Mouse (Mus musculus): ENCODE measurements around the gene Abca1. TPM values are rescaled to one million over a fixed set of nuclear protein-coding genes. Genes with fewer than 3 reads are reported as not detected.

Abca1 gene
- 3.3 and 3.6 TPM in 2 replicates for polyA plus RNA-seq (2015; fragmentation: Nextera tagmentation; extraction: Ambion mirVana)

DNA sequence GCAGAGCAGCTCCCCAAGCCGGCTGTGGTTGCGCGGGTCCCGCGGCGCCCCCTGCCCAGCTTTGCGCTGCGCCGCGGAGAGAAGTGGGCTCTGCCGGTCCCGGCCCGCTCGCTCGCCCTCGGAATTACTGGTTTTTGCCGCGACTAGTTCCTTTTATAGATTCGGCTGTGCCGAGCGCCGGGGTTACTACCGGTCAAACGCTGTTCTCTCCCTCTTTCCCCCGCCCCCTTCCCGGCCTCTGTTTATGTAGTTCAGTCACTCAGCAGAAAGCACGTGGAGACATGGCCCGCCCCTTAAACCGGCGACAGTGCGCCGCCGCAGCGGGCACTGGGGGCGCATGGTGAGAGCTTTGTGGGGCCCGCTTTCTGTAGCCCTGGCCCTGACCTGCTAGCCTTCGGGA lies at the start of gene Abca1:
TSS of gene Abca1 (minus strand) at position 129 of the 400 bp plus-strand sequence.
- no peaks in the 10 kb centered on the region for H3K9me3 ChIP-seq
- H3K27me3 ChIP-seq (replicated peaks) = no peaks in the 10 kb centered on the region
- H3K4me1 ChIP-seq = peaks cover 15% of the 10 kb centered on the region
- ATAC-seq (ENCODE audit: extremely low read depth, insufficient number of reproducible peaks, low FRiP score, low TSS enrichment) = peak; percentile 88; the same call in 1 of the 2 replicates
- H3K4me3 ChIP-seq = peak within 1 kb of the TSS; percentile 79
- H3K4me2 ChIP-seq = peak within 1 kb of the TSS; percentile 96
- WGBS = under 1% methylated on average over 37 of the region's 37 CpGs
- H3K27ac ChIP-seq (replicated peaks) = peak within 1 kb of the TSS; percentile 46
- H3K9ac ChIP-seq = peak within 1 kb of the TSS; percentile 87
- H3K36me3 ChIP-seq = no peaks in the 10 kb centered on the region

DNA sequence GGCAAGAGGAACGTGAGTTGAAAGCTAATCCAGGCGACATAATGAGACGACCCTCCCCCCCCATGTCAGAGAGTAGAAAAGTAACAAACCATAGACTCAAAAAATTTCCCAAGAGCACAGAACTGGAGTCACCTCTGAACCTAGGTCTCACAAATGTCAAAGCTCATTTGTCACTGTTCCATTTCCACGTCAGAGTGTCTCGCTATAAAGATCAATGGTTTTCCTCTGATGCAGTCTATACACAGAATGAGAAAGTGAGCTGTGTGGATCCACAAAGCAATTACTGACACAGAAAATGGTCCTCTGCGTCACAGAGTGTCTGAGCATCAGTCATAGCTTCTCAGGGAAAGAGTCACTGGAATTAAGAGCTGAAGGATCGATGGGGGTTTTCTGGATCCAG lies 44.8 kb upstream of the Abca1 start:
- Histone ChIP-seq H3K4me1 (no peaks in the 10 kb centered on the region), H3K4me3 (no peak overlapping the region), H3K9ac (no peak overlapping the region), H3K27ac (replicated peaks) (no peak overlapping the region), H3K27me3 (replicated peaks) (no peaks in the 10 kb centered on the region), H3K36me3 (no peaks in the 10 kb centered on the region), H3K4me2 (no peak overlapping the region), H3K9me3 (no peaks in the 10 kb centered on the region)
- 74% methylated on average over 7 of the region's 7 CpGs for WGBS
- ATAC-seq (ENCODE audit: extremely low read depth, insufficient number of reproducible peaks, low FRiP score, low TSS enrichment) = no peak

DNA sequence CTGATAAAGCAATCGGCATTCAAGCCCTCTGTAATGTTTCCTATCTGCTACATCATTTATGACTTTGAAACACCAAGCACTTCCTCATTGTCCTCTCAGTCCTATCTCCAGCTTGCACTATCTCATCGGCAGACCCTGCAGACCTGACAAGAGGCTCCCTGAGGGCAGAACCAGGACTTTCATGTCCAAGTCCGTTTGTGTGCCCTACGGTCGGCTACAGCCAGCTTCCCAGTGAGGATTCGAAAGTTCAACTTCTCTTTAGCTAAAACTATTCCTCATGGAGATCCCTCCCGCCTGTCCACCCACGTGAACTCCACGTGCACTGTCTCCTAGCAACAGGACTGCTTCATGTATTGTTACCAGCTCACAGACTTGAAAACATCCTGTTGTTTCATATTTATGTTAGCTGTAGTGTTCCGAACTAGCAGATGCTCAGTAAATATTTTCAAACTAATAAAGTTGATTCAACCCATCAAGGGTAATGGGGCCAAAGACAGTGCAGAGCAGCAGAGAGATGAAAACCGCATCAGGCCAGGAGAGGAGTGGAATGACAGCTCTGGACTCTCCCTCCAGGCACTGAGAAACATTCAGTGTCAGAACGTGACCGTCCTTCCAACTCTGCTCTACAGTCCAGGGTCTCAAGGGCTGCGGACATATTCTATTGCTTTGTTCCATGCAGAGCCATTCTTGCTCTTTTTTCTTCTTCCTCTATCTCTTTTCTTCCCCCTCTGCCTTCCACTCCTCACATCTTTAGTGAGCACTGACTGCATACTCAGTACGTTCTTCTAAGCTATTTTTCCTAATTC lies 44.1 kb upstream of the Abca1 start:
- H3K4me1 ChIP-seq = no peaks in the 10 kb centered on the region
- H3K27ac ChIP-seq (replicated peaks) = no peak overlapping the region
- no peaks in the 10 kb centered on the region for H3K27me3 ChIP-seq (replicated peaks)
- H3K9me3 ChIP-seq = no peaks in the 10 kb centered on the region
- no peak overlapping the region for H3K4me3 ChIP-seq
- WGBS = 70% methylated on average over 15 of the region's 15 CpGs
- no peak overlapping the region for H3K4me2 ChIP-seq
- ATAC-seq (ENCODE audit: extremely low read depth, insufficient number of reproducible peaks, low FRiP score, low TSS enrichment) = no peak
- H3K9ac ChIP-seq = no peak overlapping the region
- H3K36me3 ChIP-seq = no peaks in the 10 kb centered on the region

DNA sequence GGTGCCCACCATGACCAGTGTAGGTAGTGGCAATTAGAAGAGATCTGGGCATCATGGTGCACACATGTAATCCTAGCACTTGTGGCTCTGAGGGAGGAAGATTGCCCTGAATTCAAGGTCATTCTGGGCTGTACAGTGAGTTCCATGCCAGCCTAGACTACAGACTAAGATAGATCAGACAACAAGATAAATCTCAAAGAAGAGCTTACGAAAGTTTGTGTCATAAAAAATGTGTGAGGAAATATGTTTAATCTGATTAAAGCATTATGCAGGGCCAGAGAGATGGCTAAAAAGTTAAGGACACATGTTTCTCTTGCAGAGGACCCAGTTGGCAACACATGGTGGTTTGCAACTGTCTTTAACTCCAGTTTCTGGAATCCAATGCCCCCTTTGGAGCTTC lies 40.6 kb upstream of the Abca1 start:
- no peaks in the 10 kb centered on the region for H3K9me3 ChIP-seq
- H3K36me3 ChIP-seq = no peaks in the 10 kb centered on the region
- H3K9ac ChIP-seq = no peak overlapping the region
- ATAC-seq (ENCODE audit: extremely low read depth, insufficient number of reproducible peaks, low FRiP score, low TSS enrichment) = no peak
- H3K4me1 ChIP-seq = peaks cover 8% of the 10 kb centered on the region
- H3K27ac ChIP-seq (replicated peaks) = no peak overlapping the region
- no peak overlapping the region for H3K4me2 ChIP-seq
- H3K27me3 ChIP-seq (replicated peaks) = no peaks in the 10 kb centered on the region
- no peak overlapping the region for H3K4me3 ChIP-seq
- 80% methylated on average over 1 of the region's 1 CpGs for WGBS

DNA sequence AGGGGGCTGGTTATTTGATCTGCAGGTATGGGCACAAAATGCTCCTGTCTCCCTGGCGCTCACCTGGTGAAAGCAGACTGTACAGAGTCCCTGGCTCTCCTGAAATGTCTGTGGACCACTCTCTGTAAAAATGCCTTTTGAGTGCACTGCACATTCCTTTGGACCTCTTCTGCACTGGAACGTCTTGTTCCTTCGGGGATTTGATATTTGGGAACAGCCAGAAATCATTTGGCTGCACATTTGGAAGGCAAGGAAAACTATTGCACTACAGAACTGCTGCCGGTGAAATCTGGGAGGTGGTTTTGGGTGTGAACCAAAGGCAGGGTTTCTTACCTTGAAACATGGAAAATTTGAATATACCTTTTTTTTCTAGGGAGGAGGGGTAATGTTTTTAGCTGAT lies 38.1 kb upstream of the Abca1 start:
- 77% methylated on average over 4 of the region's 4 CpGs for WGBS
- H3K4me2 ChIP-seq = no peak overlapping the region
- no peaks in the 10 kb centered on the region for H3K27me3 ChIP-seq (replicated peaks)
- H3K4me3 ChIP-seq = no peak overlapping the region
- H3K36me3 ChIP-seq = no peaks in the 10 kb centered on the region
- no peak overlapping the region for H3K9ac ChIP-seq
- no peaks in the 10 kb centered on the region for H3K9me3 ChIP-seq
- H3K4me1 ChIP-seq = peaks cover 8% of the 10 kb centered on the region
- ATAC-seq (ENCODE audit: extremely low read depth, insufficient number of reproducible peaks, low FRiP score, low TSS enrichment) = no peak
- H3K27ac ChIP-seq (replicated peaks) = no peak overlapping the region

DNA sequence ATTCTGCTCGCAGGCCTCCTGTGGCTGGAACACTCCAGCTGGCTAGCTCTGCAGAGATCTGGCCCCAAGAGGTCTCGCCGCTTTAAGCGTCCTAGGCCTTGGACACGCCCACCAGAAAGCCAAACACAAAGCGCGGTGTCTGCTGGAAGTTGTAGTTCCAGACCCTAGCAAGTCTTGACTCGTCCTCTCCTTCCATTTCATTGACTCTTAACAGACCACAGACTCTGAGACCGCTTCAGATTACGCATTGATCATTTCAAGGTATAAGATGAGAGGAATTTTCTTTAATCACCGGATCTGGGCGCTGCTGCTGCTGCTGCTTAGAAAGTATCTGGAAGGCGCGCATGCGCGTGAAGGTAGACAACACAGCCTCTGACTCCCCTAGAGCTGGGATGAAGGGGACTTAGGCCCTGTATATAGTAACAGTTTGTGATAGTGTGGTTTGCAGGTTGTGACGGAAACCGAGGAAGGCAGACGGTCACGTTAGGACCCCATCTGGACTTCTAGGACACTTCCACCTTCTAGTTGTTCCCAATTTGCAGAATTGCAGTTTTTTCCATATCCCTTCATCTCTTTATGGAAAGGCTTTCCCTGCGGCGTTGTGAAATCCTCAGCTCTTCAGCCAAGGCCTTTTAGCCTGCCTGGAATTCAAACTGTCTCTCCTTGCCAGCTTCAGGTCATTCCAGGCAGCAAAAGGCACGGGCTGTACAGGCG lies 36.5 kb upstream of the Abca1 start:
- peaks cover 8% of the 10 kb centered on the region for H3K4me1 ChIP-seq
- peak overlapping the region; percentile 30; the same call in 1 of the 2 replicates for H3K27ac ChIP-seq (replicated peaks)
- H3K36me3 ChIP-seq = no peaks in the 10 kb centered on the region
- peak overlapping the region; percentile 64 for H3K4me2 ChIP-seq
- peak; percentile 71; the same call in 1 of the 2 replicates for ATAC-seq (ENCODE audit: extremely low read depth, insufficient number of reproducible peaks, low FRiP score, low TSS enrichment)
- peak overlapping the region; percentile 51 for H3K9ac ChIP-seq
- H3K9me3 ChIP-seq = no peaks in the 10 kb centered on the region
- H3K4me3 ChIP-seq = peak overlapping the region; percentile 56
- H3K27me3 ChIP-seq (replicated peaks) = no peaks in the 10 kb centered on the region
- 15% methylated on average over 24 of the region's 24 CpGs for WGBS

DNA sequence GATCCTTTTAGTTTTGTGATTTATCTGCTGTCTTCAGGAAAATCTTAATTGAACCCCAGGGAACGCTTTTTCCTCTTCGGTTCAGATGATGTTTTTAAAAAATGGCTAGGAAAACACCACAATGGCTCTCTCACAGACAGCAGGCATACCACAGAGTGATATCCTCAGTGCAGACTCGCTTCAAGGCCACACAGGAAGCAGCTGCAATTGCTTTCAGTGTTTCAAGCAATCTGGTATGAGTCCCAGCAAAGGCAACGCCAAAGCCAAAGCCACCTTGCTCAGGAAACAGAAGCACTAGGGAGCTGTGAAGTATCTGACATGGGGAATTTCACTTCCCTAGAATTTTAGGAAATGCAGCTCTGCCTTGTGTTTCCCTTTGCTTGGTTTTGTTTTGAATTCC lies 27.4 kb upstream of the Abca1 start:
- H3K27ac ChIP-seq (replicated peaks) = peak overlapping the region; percentile 67
- H3K27me3 ChIP-seq (replicated peaks) = no peaks in the 10 kb centered on the region
- H3K4me1 ChIP-seq = peaks cover 4% of the 10 kb centered on the region; the same call in 1 of the 2 replicates
- no peak for ATAC-seq (ENCODE audit: extremely low read depth, insufficient number of reproducible peaks, low FRiP score, low TSS enrichment)
- H3K4me2 ChIP-seq = 0 out of 2 replicates have a peak overlapping the region, but pooled peaks have one; percentile 4
- H3K9ac ChIP-seq = no peak overlapping the region
- 36% methylated on average over 4 of the region's 4 CpGs for WGBS
- H3K4me3 ChIP-seq = no peak overlapping the region
- no peaks in the 10 kb centered on the region for H3K36me3 ChIP-seq
- H3K9me3 ChIP-seq = peaks cover 6% of the 10 kb centered on the region; the same call in 1 of the 2 replicates

DNA sequence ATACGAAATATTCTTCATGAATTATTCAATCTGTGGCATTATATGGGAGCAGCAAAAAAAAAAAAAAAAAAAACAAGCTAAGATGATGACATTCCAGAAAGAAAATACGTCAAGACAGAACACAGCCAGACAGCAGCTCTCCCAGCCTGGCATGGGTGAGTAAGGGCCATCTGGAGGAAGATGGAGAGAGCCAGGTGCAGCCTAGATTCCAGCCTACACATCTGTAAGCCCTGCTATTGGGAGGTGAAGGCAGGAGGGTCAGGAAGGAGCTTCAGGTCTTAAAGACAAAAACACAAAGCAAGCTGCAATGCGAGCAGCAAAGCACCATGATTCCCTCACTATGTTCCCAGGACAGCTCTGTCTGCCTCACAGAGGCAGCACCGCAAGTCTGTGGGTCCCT lies 26.9 kb upstream of the Abca1 start:
- no peak overlapping the region for H3K4me3 ChIP-seq
- peak overlapping the region; percentile 67 for H3K27ac ChIP-seq (replicated peaks)
- no peak overlapping the region for H3K9ac ChIP-seq
- WGBS = 65% methylated on average over 4 of the region's 4 CpGs
- peaks cover 6% of the 10 kb centered on the region; the same call in 1 of the 2 replicates for H3K9me3 ChIP-seq
- 0 out of 2 replicates have a peak overlapping the region, but pooled peaks have one; percentile 4 for H3K4me2 ChIP-seq
- H3K4me1 ChIP-seq = peaks cover 4% of the 10 kb centered on the region; the same call in 1 of the 2 replicates
- H3K36me3 ChIP-seq = no peaks in the 10 kb centered on the region
- no peak for ATAC-seq (ENCODE audit: extremely low read depth, insufficient number of reproducible peaks, low FRiP score, low TSS enrichment)
- no peaks in the 10 kb centered on the region for H3K27me3 ChIP-seq (replicated peaks)

DNA sequence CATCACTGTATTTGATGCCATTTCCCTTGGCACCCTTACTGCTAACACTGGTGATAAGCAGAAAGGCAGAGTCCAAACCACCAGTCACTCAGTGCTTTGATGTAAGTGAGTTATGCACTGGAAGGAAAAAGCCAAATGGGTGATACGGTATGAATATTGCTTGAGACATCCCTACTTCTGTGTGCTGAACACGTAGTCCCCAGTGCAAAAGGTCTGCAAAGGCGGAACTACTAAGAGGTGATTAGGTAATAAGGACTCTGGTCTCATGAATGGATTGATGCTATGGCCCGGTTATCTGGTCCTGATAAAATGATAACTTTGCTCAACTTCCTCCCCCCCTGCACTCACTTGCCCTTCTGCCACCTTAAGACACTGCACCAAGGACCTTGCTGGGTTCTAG lies 26.4 kb upstream of the Abca1 start:
- no peak overlapping the region for H3K9ac ChIP-seq
- peaks cover 6% of the 10 kb centered on the region; the same call in 1 of the 2 replicates for H3K9me3 ChIP-seq
- H3K4me1 ChIP-seq = peaks cover 4% of the 10 kb centered on the region; the same call in 1 of the 2 replicates
- H3K4me3 ChIP-seq = no peak overlapping the region
- H3K36me3 ChIP-seq = no peaks in the 10 kb centered on the region
- no peak overlapping the region for H3K4me2 ChIP-seq
- no peak for ATAC-seq (ENCODE audit: extremely low read depth, insufficient number of reproducible peaks, low FRiP score, low TSS enrichment)
- WGBS = 72% methylated on average over 4 of the region's 4 CpGs
- no peaks in the 10 kb centered on the region for H3K27me3 ChIP-seq (replicated peaks)
- no peak overlapping the region for H3K27ac ChIP-seq (replicated peaks)

DNA sequence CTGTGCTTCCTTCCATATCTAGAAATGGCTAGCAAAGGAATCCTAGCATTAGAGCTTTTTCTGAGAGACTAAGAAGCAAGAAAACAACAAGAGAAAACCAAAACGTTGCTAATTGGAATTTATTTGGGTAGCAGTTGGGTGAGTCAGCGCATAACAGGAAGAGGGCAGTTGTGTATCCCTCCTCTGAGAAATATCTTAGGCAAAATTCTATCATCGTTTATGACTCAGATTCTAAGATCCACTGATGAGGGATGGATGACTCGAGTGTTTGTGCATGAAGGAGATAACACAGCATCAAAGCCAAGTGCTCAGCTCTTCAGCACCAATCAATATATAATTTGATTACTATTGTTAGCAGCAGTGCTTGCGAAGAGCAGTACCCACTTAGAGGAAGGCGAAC lies 21.8 kb upstream of the Abca1 start:
- Histone ChIP-seq H3K4me2 (no peak overlapping the region), H3K27me3 (replicated peaks) (no peaks in the 10 kb centered on the region), H3K27ac (replicated peaks) (no peak overlapping the region), H3K4me1 (peaks cover 3% of the 10 kb centered on the region; the same call in 1 of the 2 replicates), H3K36me3 (no peaks in the 10 kb centered on the region), H3K4me3 (no peak overlapping the region), H3K9me3 (peaks cover 6% of the 10 kb centered on the region; the same call in 1 of the 2 replicates), H3K9ac (no peak overlapping the region)
- 66% methylated on average over 6 of the region's 6 CpGs for WGBS
- no peak for ATAC-seq (ENCODE audit: extremely low read depth, insufficient number of reproducible peaks, low FRiP score, low TSS enrichment)

DNA sequence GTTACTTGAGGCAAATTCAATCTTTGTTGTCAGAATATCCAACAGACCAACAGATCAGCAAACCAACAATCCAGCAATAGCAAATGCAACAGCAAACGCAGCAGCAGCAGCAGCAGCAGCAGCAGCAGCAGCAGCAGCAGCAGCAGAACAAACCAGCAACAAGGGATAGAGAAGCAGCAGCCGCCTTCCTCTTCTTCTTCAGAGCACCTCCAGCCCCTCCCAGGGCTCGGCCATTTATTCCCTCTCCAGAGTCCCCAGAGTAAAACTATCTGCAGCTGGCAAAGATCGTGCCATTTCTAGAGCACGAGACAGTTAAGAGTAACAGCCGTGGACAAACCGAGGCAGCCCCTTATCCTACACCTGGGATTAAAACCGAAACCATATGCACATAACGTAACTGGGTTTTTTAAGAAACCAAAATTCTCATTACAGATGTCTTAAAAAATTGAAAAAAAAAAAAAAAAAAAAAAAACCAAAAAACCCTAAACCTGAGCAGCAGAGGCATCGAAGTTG lies 19.7 kb upstream of the Abca1 start:
- Histone ChIP-seq H3K9ac (no peak overlapping the region), H3K27me3 (replicated peaks) (no peaks in the 10 kb centered on the region), H3K27ac (replicated peaks) (no peak overlapping the region), H3K4me2 (no peak overlapping the region), H3K4me3 (no peak overlapping the region), H3K4me1 (0 out of 2 replicates have a peak, but pooled peaks cover 3% of the 10 kb centered on the region), H3K9me3 (peaks cover 5% of the 10 kb centered on the region; the same call in 1 of the 2 replicates), H3K36me3 (no peaks in the 10 kb centered on the region)
- ATAC-seq (ENCODE audit: extremely low read depth, insufficient number of reproducible peaks, low FRiP score, low TSS enrichment) = no peak
- 73% methylated on average over 10 of the region's 10 CpGs for WGBS

All from heart, embryonic 13.5 days (tissue).